Mouse (Mus musculus) neural tube, embryonic 13.5 days (tissue): Measurements from ENCODE around the gene Gsta4. TPM values are rescaled to one million over a fixed set of nuclear protein-coding genes. Genes with fewer than 3 reads are reported as not detected.
"Not testable (repeated sequence)": the region's sequence is repeated elsewhere in the genome, so short reads cannot be mapped to it uniquely, and the experiment has no call there.

Experiments used
- ATAC-seq: fragments of 200-750 bp; cut with Nextera tagmentation; 2 replicates; pipeline ENCODE4 v1.8.0; 2017; ENCODE audit warnings: low read depth, mild to moderate bottlenecking, moderate TSS enrichment, moderate library complexity
- H3K27ac ChIP-seq: fragments of 300-500 bp; sonication (generic); replicated peaks from 2 replicates; pipeline ENCODE4 v1.5.1; 2015; ENCODE audit warnings: moderate library complexity, mild to moderate bottlenecking, inconsistent platforms
- H3K27me3 ChIP-seq: fragments of 300-500 bp; sonication (generic); 2 replicates; pipeline ENCODE4 v1.6.1; 2015; ENCODE audit warnings: mild to moderate bottlenecking, inconsistent platforms
- H3K36me3 ChIP-seq: fragments of 300-500 bp; sonication (generic); 2 replicates; pipeline ENCODE4 v1.6.1; 2015; ENCODE audit warnings: mild to moderate bottlenecking, inconsistent platforms
- H3K4me1 ChIP-seq: fragments of 300-500 bp; sonication (generic); replicated peaks from 2 replicates; pipeline ENCODE4 v1.6.1; 2015; ENCODE audit warnings: inconsistent platforms
- H3K4me2 ChIP-seq: fragments of 300-500 bp; sonication (generic); 2 replicates; pipeline ENCODE4 v1.6.1; 2015; ENCODE audit warnings: inconsistent platforms, mild to moderate bottlenecking, moderate library complexity
- H3K4me3 ChIP-seq: fragments of 300-500 bp; sonication (generic); 2 replicates; pipeline ENCODE4 v1.5.1; 2015; ENCODE audit warnings: mild to moderate bottlenecking, inconsistent platforms
- H3K9ac ChIP-seq: fragments of 300-500 bp; sonication (generic); 2 replicates; pipeline ENCODE4 v1.6.1; 2015; ENCODE audit warnings: moderate library complexity, mild to moderate bottlenecking, inconsistent platforms
- H3K9me3 ChIP-seq: fragments of 300-500 bp; sonication (generic); 2 replicates; pipeline ENCODE4 v1.6.1; 2016; ENCODE audit warnings: inconsistent platforms
- WGBS: fragments of 180-500 bp; shearing (Covaris S2); methylation state at CpG from one replicate; pipeline ENCODE4 v1.1.7; 2015; 5-methylcytosine and 5-hydroxymethylcytosine counted together
- polyA plus RNA-seq: library from polyadenylated mRNA; unstranded; fragments of >200 nt; fragmentation: Nextera tagmentation; extraction: Ambion mirVana; gene quantifications from 2 replicates; pipeline ENCODE4 v1.2.1, GENCODE M21; 2015

The Gsta4 gene
- 29.2 and 35.4 TPM in 2 replicates for polyA plus RNA-seq

DNA sequence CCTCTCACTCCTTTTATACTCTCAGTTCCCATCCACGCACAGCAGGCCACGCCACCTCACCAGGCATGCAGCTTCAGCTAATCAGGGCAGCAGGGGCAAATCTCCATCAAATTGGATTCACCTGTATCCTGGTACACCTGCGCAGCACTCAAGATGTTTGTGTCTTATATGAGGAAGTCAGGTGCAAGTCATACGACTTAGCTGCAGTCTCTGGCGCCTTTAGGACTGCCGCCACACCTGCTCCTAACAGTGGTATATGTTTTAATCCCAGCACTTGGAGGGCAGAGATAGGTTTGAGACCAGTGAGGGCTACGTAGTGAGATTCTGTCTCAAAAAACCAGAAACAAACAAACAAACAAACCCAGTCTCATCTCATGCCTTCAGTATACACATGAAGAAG lies at the start of gene Gsta4:
Gsta4 (plus strand) TSS at position 301 of the 400 bp plus-strand sequence.
- H3K9ac ChIP-seq, H3K9me3 ChIP-seq, H3K4me1 ChIP-seq, H3K27me3 ChIP-seq, H3K36me3 ChIP-seq, H3K4me2 ChIP-seq, ATAC-seq, H3K4me3 ChIP-seq, H3K27ac ChIP-seq: not testable (repeated sequence)
- WGBS: 96% methylated on average over 4 of the region's 7 CpGs

DNA sequence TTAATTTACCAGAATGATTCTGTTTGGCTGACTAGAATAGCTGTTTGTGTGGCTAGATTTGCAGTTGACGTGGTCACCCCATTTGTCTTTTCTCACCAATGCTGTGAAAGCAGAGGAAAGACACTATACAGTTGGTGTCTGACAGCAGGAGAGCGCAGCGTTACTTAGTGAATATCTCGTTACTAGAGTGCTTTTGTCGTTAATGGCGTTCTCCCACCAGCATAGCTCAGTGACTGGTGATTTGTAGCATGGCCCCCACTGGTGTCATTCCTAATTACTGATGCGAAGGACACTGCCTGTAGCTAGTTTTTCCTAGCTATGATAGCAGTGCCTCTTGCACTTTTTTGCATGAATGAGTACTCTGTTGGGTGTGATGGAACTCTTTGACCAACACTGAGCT lies 46.9 kb upstream of the Gsta4 start:
- Histone ChIP-seq H3K27ac (peak overlapping the region; percentile 42; the same call in 1 of the 2 replicates), H3K27me3 (no peaks in the 10 kb centered on the region), H3K4me1 (peaks cover 14% of the 10 kb centered on the region), H3K4me3 (no peak overlapping the region), H3K36me3 (peaks cover 76% of the 10 kb centered on the region), H3K9me3 (no peaks in the 10 kb centered on the region), H3K9ac (no peak overlapping the region), H3K4me2 (no peak overlapping the region)
- no peak; the same call in 1 of the 2 replicates for ATAC-seq
- 29% methylated on average over 7 of the region's 7 CpGs for WGBS

DNA sequence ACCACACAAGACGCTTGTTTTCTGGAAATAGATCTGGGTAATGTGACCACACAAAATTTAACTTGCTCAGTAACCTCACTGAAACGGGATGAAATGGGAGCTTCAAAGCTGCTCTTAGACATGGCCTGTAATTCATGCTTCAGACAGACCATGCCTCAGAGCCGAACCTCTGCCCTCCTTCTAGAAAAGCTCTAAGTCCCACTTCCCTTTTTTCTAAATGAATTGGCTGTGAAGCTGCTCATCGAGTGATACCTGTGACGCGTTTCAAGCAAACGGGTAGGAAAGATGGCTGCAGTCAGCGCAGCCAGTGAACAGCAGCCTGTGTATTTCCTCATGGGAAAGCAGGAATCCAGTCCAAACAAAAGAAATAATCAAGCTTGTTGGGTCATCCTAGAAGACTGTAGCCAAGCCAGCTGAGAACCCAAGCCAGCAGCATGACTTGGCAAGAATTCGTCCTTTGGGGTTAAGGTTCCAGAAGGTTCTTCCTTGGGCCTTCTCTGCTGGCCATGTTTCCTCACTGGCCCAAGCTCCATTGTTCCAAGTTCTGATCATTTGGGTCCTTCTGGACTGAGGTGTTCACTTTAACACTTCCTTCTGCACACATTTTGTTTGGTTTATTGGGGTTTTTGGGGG lies 44.4 kb upstream of the Gsta4 start:
- no peak for ATAC-seq
- peak overlapping the region; percentile 46 for H3K27ac ChIP-seq
- no peak overlapping the region for H3K9ac ChIP-seq
- H3K4me1 ChIP-seq: peaks cover 14% of the 10 kb centered on the region
- no peaks in the 10 kb centered on the region for H3K27me3 ChIP-seq
- 86% methylated on average over 9 of the region's 9 CpGs for WGBS
- H3K4me2 ChIP-seq: no peak overlapping the region
- H3K36me3 ChIP-seq: peaks cover 74% of the 10 kb centered on the region
- 0 out of 2 replicates have a peak, but pooled peaks cover 3% of the 10 kb centered on the region for H3K9me3 ChIP-seq
- no peak overlapping the region for H3K4me3 ChIP-seq

DNA sequence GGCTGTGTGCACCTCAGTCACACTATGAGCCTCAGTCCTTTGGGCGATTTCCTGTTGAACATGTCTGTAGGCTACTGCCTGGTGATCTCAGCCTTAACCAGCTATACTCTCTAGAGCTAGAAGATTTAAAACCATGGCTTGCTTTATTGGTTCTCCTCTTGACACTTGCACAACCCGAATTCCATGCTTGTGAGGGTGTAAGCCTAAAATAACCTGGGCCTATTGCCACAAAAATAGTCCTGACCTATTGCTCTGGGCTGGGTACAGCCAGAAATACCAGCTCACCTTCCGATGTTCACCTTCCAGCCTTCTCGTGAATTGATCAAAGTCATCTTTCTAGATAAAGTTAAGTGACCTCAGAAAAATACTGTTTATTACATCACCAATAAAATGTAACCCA lies 43.1 kb upstream of the Gsta4 start:
- H3K27ac ChIP-seq: no peak overlapping the region
- 0 out of 2 replicates have a peak, but pooled peaks cover 3% of the 10 kb centered on the region for H3K9me3 ChIP-seq
- peaks cover 76% of the 10 kb centered on the region for H3K36me3 ChIP-seq
- H3K4me2 ChIP-seq: no peak overlapping the region
- no peak overlapping the region for H3K4me3 ChIP-seq
- ATAC-seq: no peak
- 93% methylated on average over 4 of the region's 4 CpGs for WGBS
- no peak overlapping the region for H3K9ac ChIP-seq
- H3K4me1 ChIP-seq: peaks cover 14% of the 10 kb centered on the region
- no peaks in the 10 kb centered on the region for H3K27me3 ChIP-seq

DNA sequence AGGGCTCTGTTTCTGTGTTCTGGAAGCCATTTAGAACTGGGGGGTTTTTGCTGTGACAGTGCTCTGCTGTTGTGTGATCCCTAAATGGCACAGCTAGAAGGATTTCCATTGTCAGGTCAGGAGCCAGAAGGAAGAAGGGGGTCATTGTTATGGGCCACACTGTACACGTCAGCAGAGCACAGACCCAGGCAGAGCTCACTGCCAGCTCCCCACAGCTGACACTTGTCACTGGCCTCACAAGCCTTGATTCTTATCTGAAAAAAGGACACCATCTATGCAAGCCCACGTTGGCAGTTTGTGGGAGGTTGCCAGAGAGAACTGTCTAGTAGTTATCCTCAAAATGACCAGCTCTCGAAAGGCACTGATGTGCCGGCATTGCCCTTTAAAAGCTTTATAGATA lies 36.5 kb upstream of the Gsta4 start:
- H3K4me2 ChIP-seq: no peak overlapping the region
- peaks cover 79% of the 10 kb centered on the region for H3K36me3 ChIP-seq
- no peak overlapping the region for H3K27ac ChIP-seq
- no peak overlapping the region for H3K9ac ChIP-seq
- H3K4me1 ChIP-seq: peaks cover 7% of the 10 kb centered on the region; the same call in 1 of the 2 replicates
- 0 out of 2 replicates have a peak, but pooled peaks have one; percentile 59 for ATAC-seq
- H3K27me3 ChIP-seq: no peaks in the 10 kb centered on the region
- 0 out of 2 replicates have a peak, but pooled peaks cover 3% of the 10 kb centered on the region for H3K9me3 ChIP-seq
- no peak overlapping the region for H3K4me3 ChIP-seq
- WGBS: 69% methylated on average over 4 of the region's 4 CpGs

DNA sequence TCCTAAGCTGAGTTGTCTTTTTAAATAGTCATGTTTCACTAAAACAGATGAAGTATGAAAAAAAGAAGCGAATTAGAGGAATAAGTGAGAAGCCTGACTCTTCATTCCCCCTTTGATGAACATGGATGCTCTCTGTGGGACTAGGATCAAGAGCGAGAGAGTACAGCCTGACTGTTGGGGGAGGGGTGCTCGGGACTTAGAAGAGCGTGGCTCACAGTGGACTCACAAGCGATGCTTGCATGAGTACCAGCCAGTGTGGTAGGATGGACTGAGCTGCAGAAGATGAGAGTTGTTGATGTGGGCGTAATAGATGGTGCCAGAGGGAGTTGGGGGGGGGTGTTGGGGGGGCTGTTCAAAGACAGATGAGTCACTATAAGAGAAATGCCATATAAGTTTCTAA lies 35.9 kb upstream of the Gsta4 start:
- peaks cover 79% of the 10 kb centered on the region for H3K36me3 ChIP-seq
- WGBS: 71% methylated on average over 6 of the region's 6 CpGs

DNA sequence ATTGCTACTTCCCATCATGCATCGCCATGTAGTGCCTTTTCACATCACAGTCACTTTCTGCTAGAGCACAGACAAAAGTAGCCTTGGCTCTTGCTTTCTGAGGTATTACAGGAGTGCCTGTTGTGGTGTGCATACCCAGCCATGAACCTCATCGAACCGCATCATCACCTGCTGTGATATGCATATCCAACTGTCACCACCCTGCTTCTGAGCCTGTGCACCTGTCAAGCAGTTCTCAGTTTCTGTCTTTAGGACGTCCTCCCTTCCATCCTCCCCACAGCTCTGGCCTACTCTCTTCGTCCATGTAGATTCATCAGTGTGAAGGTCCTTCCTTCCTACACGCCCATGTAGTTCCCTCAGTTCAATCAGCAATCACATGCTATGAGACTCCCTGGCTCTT lies 34.4 kb upstream of the Gsta4 start:
- H3K4me1 ChIP-seq: peaks cover 7% of the 10 kb centered on the region; the same call in 1 of the 2 replicates
- ATAC-seq: no peak
- H3K36me3 ChIP-seq: peaks cover 79% of the 10 kb centered on the region
- H3K27me3 ChIP-seq: no peaks in the 10 kb centered on the region
- WGBS: 92% methylated on average over 6 of the region's 6 CpGs
- H3K9me3 ChIP-seq: no peaks in the 10 kb centered on the region
- no peak overlapping the region for H3K4me3 ChIP-seq
- H3K9ac ChIP-seq: no peak overlapping the region
- no peak overlapping the region for H3K27ac ChIP-seq
- no peak overlapping the region for H3K4me2 ChIP-seq

More for the DNA sequence above, 35.9 kb upstream of the Gsta4 start:
- Histone ChIP-seq H3K4me1 (peaks cover 7% of the 10 kb centered on the region; the same call in 1 of the 2 replicates), H3K9me3 (0 out of 2 replicates have a peak, but pooled peaks cover 3% of the 10 kb centered on the region), H3K27me3 (no peaks in the 10 kb centered on the region), H3K4me2 (no peak overlapping the region), H3K4me3 (no peak overlapping the region), H3K27ac (no peak overlapping the region), H3K9ac (no peak overlapping the region)
- no peak for ATAC-seq

DNA sequence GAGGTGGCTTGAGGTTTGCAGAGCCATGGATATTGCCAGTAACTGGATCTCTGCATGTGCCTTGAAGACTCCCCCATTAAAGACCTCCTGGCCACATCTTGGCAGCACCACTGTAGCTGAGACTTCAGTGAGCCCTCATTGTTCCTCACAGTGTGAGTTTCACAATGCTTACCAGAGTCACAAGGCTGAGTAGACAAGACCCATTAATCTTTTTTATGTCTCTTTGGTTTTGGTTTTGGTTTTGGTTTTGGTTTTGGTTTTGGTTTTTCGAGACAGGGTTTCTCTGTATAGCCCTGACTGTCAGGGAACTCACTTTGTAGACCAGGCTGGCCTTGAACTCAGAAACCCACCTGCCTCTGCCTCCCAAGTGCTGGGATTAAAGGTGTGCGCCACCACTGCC lies 32.8 kb upstream of the Gsta4 start:
- H3K9me3 ChIP-seq, H3K4me3 ChIP-seq, H3K9ac ChIP-seq, ATAC-seq, H3K4me1 ChIP-seq, H3K4me2 ChIP-seq, H3K27me3 ChIP-seq, H3K27ac ChIP-seq: not testable (repeated sequence)
- WGBS: 83% methylated on average over 2 of the region's 2 CpGs
- peaks cover 78% of the 10 kb centered on the region for H3K36me3 ChIP-seq

DNA sequence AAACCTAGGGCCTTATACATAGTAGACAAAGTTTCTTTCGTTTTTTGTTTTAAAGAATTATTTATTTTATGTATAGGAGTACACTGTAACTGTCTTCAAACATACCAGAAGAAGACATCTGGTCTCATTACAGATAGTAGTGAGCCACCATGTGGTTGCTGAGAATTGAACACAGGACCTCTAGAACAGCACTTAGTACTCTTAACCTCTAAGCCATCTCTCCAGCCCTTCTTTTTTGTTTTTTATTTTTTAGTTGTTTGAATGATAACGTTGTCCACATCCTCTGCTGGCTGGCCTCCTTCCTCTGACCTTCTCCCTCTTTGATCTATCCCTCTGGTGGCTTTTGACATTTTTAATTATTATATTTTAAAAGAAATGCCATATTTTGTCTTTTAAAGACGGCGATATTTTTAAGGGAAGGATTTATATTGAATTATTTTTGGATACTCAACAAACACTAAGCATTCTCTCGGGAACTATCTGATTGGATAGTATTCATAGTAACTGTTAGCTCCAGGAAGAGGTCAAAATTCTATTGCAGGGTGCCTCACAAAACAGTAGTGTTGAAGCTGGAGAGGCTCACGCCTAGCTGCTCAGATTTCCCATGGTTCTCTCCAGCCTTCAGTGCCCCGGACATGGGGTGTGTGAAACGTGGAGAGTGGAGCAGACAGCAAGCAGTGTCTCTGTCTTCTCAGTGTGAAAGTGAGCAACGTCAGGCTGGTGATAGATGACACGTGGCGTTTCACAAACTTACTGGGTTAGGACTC lies 28.2 kb upstream of the Gsta4 start:
- no peak overlapping the region for H3K4me2 ChIP-seq
- H3K9me3 ChIP-seq: no peaks in the 10 kb centered on the region
- ATAC-seq: no peak
- no peaks in the 10 kb centered on the region for H3K4me1 ChIP-seq
- 82% methylated on average over 11 of the region's 11 CpGs for WGBS
- no peak overlapping the region for H3K4me3 ChIP-seq
- peaks cover 92% of the 10 kb centered on the region for H3K36me3 ChIP-seq
- no peak overlapping the region for H3K27ac ChIP-seq
- H3K27me3 ChIP-seq: no peaks in the 10 kb centered on the region
- H3K9ac ChIP-seq: no peak overlapping the region

DNA sequence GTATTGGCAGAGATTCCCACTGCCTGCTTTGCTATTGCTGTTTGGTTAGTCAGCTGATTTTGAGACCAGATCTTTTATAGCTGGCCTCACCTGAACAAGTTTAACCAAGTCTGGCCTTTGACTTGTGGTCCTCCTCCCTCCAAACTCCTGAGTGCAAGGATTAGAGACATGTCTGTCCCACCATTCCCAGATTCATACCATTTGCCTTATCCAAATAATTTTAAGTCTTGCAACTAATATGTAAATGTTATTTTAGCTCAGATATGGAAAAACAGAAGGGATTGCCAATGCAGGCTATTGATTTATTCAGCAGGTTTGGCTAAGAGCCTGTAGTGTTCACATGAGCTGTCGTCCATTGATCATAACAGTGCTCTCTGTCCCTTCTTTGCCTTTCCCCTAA lies 25.4 kb upstream of the Gsta4 start:
- Histone ChIP-seq H3K4me3 (no peak overlapping the region), H3K4me1 (no peaks in the 10 kb centered on the region), H3K27ac (no peak overlapping the region), H3K36me3 (peaks cover 94% of the 10 kb centered on the region), H3K27me3 (no peaks in the 10 kb centered on the region), H3K9ac (no peak overlapping the region), H3K4me2 (no peak overlapping the region), H3K9me3 (no peaks in the 10 kb centered on the region)
- ATAC-seq: no peak
- 78% methylated on average over 1 of the region's 1 CpGs for WGBS

DNA sequence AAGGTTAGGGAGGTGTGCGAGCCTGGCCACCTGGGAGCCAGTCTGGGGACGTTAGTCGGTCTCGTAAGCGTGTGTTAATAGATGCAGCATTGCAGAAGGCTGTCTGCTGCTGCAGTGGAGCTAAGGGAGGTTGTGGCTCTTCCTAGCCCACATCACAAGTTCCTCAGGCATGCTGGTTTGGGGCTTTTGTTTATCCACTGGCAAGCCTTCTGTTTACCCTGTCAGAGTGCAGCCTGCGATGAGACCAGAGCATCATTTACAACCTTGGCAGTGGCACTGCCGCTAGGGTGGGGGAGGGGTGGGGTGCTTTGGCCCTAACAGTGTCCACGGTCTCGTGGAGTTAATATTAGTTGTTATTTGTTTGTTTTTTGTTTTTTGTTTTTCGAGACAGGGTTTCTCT lies 19.3 kb upstream of the Gsta4 start:
- 74% methylated on average over 10 of the region's 10 CpGs for WGBS
- Histone ChIP-seq H3K27ac (no peak overlapping the region), H3K9me3 (no peaks in the 10 kb centered on the region), H3K4me1 (no peaks in the 10 kb centered on the region), H3K4me3 (no peak overlapping the region), H3K36me3 (peaks cover 96% of the 10 kb centered on the region), H3K4me2 (no peak overlapping the region), H3K27me3 (no peaks in the 10 kb centered on the region), H3K9ac (no peak overlapping the region)
- no peak for ATAC-seq

DNA sequence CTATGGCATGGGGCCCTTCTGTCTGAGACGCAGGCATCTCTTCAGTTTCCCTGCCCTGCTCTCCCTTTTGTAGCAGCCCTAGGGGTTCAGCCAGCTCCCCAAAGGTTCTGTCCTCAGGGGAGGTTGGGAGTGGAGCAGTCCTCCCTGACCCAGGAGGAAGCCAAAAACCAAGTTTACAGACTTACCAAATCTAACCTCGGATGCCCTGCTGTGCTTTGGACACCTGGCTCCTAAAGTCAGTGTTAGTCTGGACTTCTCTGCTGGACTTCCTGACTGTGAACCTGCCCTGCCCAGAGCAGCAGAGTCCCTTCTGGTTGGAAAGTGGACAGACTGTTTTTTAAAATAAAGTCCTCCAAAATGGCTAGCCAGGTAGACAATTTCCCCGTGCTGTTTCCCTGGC lies 17.8 kb upstream of the Gsta4 start:
- Histone ChIP-seq H3K27me3 (no peaks in the 10 kb centered on the region), H3K27ac (no peak overlapping the region), H3K36me3 (peaks cover 94% of the 10 kb centered on the region), H3K9ac (no peak overlapping the region), H3K4me1 (no peaks in the 10 kb centered on the region), H3K9me3 (no peaks in the 10 kb centered on the region), H3K4me3 (no peak overlapping the region), H3K4me2 (no peak overlapping the region)
- 92% methylated on average over 3 of the region's 3 CpGs for WGBS
- no peak for ATAC-seq
